Mouse (Mus musculus) adrenal gland (tissue): Measurements from ENCODE around the gene Stk40.
"Not testable (repeated sequence)": the region's sequence is repeated elsewhere in the genome, so short reads cannot be mapped to it uniquely, and the experiment has no call there.

Experiments used
- intact Hi-C: fragments of 180-260 bp; cut with DNase I; formaldehyde crosslinking; loops from one replicate; pipeline ENCODE4 v1.15.1; 2025
- long read RNA-seq, 2 experiments: library from polyadenylated mRNA; unstranded; transcript quantifications; one replicate each; pipeline ENCODE4 v2.0.0; 2020; ENCODE audit warnings: borderline replicate concordance in 1 of 2; ENCODE audit not compliant: insufficient replicate concordance in 1 of 2

The Stk40 gene
- long read RNA-seq, experiment 1, partial matches to known transcripts: 3 of 5 reads
- long read RNA-seq, experiment 1, other reads (novel, unspliced or antisense): 0 of 5 reads
- long read RNA-seq, experiment 2, partial matches to known transcripts: 1 of 11 reads
- long read RNA-seq, experiment 2, other reads (novel, unspliced or antisense): 7 of 11 reads

DNA sequence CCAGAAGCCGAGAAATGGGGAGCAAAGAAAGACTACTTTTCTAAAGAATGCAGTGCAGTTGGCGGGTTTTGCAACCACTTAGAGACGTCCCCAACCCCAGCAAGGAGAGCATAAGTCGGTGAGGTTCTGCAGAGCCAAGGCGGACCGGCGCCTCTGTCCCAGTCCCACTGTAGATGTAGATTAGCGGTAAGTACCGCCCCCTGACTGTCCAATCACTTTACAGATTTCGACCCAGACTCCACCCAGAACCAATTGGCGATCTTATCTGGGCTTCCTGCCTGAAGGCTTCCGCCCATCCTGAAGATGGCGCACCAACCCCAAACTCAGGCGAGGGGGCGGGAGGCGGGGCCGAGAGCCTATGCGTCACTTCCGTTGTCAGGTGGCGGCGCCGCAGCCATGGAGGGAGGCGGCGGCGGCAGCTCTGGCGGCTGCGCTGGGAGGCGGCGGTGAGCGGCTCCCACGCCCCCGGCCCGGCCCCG, at the start of gene Stk40:
TSS of gene Stk40 (plus strand) at position 368 of the 479 bp plus-strand sequence.
- intact Hi-C loops: no loop called here

DNA sequence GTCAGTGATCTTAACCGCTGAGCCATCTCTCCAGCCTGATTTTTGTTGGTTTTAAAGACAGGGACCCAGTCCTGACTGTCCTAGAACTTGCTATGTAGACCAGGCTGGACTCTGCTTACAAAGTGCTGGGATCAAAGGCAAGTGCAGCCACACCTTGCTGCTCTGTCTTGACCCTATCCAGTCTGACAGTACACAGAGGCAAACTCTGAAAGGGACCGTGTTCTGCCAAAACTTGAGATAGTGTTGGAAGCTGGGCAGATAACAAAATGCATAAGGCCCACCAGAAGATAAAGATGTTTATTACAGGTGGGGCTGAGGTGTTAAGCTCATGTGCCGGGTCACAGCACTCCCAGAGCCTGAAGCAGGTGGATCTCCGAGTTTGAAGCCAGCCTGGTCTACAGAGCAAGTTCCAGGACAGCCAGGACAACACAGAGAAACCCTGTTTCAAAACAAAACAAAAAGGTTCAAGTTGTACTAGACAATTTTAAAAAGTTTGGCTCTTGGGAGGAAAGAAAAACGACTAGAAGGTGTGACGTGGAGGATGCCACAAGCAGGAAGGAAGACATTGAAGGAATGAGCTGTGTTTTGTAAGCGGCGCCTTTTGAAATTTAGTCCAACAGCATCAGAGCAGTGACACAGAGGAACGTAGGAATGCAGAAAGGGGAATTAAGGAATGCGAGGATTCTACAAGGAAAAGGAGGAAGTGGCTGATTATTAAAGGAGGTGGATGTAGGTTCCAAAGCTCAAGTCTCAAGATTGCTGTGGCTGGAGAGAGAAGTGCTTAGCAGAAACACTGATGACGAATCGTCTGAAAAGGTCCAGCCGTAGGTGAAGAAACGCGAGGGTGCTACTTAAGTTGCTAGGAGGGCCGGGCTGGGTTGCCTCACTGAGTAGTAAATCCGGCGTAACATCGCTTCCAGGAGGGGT, 46.3 kb upstream of the Stk40 start:
- intact Hi-C loops: no loop called here

DNA sequence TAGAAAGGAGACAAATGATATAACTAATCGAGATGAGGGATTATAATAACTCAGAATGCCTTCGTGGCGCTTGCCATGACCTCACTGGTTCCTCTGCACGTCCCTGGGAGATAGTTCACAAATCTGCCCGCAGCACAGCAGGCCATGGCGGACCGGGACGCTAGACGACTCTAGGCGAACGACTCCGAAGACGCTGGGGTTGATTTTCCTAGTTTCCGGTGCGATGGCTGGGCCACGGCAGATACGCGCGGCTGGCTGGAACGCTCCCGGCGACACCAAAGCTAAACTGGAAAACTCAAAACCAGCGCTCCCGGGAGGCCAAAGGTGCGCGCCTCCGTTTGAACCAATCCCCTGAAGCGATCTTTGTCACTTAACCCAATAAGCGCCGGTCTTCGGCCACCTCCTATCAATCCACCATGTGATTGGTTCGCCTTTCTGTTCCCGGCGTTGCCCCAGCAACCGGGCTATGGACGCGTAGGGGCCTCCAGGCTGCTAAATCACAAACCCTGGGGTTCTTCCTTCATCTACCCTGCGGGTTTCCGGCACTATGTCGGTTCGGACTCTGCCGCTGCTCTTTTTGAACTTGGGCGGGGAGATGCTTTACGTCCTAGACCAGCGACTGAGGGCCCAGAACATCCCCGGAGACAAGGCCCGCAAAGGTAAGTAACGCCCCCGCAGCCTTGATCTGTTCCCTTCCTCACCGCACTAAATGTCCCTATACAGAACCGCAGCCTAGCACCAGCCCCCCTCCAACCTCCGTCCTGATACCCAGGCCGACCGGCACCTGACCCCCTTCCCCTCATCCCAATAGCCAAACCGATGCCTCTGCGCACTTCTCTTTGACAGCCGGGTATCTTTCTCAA, 45.4 kb upstream of the Stk40 start, which contains the start of gene Oscp1:
TSS of gene Oscp1 (plus strand) at position 432 of the 863 bp plus-strand sequence.
- intact Hi-C loops: no loop called here

DNA sequence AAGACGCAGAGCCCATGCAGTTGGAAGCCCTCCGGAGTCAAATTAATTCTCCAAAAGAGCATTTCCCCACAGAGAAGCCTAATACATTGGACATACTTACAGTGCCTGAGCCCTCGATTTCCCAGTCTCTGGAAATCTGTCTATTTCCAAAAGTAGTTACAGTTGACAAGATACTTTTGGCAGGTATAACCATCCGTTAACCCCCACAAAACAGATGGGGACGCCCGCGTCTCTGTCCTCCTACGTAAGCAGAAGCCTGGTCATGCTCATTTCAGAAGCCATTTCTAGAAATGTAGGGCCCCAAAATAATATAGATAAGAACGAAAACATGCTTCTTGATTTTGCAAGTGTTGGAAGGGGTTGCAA, 44.8 kb upstream of the Stk40 start:
- intact Hi-C loops: no loop called here

DNA sequence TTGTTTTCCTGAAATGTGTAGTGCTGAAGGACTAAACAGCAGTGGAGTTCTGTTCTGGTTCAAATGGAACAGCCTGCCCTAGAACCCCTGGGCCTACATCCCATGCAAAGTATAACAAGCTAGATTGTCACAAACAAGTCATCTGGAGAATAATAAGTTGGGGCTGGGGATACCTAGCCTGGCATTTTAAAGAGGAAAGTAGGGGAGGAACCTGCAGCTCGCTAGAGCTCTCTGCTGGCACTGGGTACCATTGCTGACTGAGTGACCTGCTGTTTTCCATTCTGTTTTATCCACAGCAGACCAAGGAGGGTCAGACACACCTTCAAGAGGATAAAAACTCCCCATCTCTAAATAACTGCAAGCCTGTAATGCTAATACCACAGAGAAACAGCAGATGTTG, 40.9 kb upstream of the Stk40 start:
- intact Hi-C loops: no loop called here

DNA sequence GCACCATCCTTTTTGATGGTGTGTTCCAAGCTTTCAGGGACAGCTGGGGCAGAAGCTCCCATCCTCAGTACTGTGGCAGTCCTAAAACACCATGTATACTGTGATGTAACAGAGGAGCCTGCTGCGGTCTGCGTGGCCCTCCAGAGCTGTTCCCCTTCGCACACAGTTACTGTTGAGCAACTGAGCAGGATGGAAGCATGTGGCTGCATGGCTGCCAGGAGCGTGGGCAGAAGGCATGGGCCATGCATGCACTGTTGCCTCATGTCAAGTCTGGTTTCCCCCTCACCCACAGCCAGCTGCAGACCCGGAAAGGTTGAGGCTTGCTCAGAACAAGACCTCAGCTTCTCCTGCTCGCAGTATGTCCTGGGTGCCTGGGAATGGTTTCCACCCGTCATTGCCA, 38.5 kb upstream of the Stk40 start:
- intact Hi-C loops: no loop called here

DNA sequence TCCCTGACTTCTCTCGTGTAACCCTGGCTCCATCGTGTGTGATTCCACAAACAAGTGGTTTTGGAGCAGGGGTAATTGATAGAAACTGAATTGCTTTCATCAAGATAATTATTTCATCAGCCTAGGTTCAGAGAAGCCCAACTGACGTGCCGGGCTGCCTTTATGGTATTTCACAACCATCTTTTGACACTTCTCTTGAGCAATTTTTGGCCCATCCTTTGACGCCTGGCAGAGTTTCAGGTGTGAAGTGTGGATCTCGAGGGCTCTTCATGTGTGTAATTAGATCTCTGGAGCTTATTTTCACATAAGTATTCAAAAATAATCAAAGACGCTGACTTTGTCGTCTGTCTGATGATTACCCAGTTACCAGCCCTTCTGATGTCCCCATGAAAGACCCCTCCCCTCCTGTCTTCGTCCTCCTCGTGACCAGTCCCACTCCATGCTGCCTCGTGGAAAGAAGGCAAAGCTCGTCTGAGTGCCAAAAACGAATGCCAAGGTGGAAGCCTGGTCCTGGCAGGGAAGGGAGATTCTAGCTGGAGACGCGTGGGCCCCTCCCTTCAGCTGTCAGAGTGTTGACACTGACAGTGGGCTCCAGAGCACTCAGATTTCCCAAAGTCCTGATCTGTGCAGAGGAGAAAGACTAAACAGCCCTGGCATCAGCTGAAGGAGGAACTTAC, 36.2 kb upstream of the Stk40 start:
- intact Hi-C loops: no loop called here

DNA sequence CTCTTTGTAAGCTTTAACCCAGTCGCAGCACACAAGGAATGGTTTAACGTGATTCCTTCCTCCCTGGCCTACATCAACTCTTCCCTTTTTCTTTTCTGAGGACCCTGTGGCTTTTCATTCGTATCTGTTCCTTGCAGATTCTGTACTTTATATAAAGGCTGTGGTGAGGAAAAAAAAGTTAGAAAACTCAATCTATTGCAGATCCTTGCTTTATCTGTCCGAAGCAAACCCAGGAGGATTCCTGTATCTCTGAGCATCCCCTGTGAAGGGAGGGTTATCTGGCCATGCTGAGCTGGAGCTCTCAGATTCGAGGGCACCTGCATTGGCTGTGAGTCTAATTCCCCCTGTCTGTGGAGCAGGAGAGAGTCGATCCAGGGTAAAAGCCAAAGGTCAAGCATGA, 34.9 kb upstream of the Stk40 start:
- intact Hi-C loops: no loop called here

DNA sequence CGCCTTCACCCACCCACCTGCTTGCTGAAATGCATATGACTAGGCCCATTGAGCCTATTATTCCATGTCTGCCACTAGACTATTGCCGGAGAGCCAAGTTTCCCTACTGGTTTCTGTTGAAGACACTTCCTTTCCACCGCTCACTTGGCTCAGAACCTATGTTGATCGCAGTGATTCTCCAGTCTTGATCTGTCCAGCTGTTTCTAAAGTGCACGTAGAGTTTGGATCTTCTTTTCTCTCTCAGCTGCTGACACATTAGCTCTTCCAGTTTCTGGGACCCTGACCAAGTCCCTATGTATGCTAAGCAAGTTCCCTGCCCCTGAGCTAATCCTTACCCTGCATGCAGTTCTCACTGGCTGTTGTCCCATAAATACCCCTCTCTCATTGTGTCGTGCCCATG, 25.9 kb upstream of the Stk40 start:
- intact Hi-C loops: no loop called here

DNA sequence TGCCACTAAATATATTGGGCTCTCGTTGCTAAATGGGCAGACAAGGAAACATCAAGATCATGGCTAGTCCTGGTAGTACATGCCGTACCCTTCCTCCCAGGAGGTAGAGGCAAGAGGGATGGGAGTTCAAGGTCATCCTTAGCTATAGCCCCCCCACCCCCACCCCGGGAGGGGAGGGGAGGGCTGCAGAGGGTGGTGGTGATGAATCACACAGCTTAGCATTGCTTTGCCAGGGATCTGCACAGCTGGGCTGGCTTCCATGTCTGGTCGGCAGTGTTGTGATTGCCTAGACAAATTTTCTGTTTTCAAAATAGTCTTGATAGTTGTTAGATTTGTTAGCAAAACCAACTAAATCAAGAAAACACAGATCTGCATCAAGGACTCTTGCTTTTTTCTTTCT, 24.5 kb upstream of the Stk40 start:
- intact Hi-C loops: no loop called here

DNA sequence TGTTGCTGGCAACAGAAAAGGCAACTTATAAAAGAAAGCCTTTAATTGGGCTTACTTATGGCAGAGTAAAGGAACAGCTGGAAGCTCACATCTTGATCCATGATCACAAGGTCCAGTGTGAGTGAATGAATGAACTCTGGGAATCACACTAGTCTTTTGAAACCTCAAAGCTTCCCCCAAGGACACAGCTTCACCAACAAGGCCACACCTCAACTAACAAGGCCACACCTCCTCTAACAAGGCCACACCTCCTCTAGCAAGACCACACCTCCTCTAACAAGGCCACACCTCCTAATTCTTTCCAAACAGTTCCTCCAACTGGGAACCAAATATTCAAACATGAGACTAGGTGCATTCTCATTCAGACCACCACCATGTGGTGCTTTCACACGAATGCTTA, 22.2 kb upstream of the Stk40 start:
- intact Hi-C loops: no loop called here

DNA sequence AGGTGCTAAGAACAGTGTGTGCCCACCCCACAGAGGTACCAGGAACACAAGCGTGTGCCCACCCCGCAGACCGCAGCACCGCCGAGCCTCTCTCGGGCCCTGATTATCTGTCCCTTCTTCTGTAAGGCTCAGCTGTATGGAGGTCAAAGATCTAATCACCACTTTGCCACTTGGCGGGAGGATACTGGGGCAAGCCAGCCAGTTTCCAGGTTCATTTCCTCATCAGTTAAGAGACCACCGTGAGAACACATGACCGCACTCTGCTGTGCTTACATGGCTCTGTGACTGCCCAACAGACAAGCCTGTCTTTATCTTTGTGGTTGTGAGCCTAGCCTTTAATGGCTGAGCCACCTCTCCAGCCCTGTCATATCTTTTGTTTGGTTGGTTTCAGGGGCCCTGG, 20.7 kb upstream of the Stk40 start:
- intact Hi-C loops: no loop called here

DNA sequence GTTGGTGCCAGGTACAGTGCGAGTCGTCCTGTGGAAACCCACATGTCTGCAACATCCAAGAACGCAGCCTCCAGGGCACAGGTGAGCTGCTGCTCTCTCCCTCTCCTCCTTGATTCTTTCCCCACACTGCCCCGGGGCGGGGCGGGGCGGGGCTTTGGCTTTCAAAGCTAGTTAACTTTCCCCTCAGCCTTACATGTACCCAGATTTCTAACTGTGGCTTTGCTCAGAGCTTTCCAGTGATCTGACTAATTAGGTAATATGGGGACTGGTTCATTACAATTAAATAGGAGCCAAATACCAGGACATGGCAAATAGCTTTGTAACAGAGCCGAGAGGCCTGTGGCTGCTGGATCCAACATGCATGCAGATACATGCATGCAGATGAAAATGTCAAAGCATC, 19.4 kb upstream of the Stk40 start:
- intact Hi-C loops: no loop called here

DNA sequence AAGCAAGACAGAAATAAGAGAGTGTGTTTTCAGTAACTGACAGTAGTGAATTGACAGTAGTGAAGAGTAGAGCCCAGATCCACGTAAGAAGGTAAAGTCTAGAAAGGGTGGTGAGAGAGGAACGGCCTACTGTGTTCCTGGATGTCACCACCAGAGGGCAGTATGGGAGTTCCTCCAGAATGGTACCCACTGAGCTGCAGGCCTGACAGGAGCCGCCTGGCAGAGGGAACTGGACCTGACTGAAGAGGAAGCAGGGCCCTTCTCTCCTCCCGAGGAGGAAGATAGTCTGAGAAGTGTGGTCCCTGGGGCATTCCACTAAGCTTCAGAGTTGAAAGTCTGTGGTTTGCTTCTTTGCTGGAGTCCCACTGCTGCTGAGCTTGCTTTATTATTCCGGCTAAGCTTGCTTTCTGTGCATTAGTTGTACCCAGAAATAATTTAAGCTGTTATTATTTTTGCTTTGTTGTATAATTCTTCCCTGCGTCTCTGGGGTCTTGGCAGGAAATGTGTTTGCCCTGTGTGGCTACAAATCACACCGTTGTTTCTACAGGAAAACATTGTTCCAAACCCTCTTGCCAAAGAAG, 17.7 kb upstream of the Stk40 start:
- intact Hi-C loops: loop anchor here (2.0 to 5.0 kb wide), 3 partner anchors 29 to 176 kb away; partner anchors contain the start of gene Trappc3

DNA sequence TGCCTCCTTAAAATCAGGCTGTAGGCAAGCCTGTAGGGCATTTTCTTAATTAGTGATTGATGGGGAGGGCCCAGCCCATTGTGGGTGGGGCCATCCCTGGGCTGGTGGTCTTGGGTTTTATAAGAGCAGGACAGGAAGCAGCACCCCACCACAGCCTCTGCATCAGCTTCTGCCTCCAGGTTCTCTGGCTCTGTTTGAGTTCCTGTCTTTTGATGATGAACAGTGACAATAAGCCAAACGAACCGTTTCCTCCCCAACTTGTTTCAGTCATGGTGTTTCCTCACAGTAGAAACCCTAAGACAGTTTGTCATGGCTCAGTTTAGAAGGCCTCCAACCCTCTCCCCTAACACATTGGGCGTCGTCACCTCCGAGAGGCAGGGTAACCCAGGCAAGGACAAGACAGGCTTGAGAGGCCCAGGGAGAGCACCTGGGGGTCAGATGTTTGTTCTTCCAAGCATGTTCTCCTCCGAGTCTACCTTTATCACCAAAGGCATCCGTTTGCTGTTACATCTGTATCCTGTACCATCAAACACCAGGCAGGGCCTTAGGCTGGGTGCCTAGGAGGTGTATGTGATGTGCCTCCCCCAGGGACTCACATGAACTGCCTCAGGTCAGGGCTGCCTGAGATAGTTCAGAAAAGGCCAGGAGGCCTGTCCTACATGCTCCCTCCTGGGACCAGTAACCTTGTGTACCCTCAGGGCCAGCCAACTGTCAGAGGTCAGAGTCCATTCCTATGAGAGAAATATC, 13.5 kb upstream of the Stk40 start:
- intact Hi-C loops: no loop called here

DNA sequence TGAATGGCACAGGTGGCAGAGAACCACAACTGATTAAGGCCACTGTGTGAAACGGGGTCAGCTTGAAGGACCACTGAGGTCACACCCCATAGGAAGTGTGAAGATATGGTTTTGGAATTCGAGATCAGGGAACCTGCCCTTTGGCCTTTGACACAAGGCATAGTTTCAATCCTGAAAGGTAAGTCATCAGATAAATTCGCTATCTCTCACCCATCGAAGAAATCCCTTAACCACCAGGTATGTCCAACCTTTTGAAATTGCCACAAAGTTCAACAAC, 13.0 kb upstream of the Stk40 start:
- intact Hi-C loops: no loop called here

DNA sequence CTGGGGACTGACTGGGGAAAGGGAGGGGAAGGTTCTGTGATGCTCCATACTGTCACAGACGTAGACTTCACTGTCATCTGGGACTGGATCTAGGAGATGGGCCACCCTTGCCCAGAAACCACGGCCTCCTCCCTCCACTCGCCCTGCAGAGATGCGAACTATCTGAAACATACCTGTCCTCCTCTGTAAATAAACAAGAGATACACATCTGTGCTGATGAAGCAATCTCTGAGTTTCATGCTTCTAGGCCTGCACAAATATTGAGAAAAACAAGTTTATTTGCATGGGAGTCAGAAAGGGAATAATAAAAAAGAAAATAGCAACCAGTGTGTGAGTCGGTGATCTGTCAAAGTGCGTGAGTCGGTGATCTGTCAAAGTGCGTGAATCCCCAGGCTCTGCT, 11.9 kb upstream of the Stk40 start:
- intact Hi-C loops: loop anchor here (2.0 kb wide), 1 partner anchor 19 kb away; no protein-coding TSS in a partner anchor

DNA sequence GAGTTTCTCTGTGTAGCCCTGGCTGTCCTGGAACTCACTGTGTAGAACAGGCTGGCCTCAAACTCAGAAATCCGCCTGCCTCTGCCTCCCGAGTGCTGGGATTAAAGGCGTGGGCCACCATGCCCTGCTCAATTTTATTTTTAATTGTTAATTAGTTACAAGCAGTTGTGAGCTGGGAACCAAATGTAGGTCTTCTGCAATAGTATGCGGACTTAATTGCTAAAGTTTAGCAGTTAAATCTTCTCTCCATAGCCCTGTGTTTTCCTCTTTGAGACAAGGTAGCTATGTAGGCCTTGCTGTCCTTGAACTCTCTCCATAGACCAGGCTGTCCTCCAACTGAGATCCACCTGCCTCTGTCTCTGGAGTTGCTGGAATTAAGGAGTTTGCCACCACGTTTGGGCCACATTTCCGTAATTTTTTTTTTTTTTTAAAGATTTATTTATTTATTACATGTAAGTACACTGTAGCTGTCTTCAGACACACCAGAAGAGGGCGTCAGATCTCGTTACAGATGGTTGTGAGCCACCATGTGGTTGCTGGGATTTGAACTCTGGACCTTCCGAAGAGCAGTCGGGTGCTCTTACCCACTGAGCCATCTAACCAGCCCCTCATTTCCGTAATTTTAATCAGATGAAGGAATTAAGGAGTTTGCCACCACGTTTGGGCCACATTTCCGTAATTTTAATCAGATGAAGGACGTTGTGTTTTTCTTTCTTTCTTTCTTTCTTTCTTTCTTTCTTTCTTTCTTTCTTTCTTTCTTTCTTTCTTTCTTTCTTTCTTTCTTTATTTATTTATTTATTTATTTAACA, 7.9 kb upstream of the Stk40 start:
- intact Hi-C loops: not testable (repeated sequence)

DNA sequence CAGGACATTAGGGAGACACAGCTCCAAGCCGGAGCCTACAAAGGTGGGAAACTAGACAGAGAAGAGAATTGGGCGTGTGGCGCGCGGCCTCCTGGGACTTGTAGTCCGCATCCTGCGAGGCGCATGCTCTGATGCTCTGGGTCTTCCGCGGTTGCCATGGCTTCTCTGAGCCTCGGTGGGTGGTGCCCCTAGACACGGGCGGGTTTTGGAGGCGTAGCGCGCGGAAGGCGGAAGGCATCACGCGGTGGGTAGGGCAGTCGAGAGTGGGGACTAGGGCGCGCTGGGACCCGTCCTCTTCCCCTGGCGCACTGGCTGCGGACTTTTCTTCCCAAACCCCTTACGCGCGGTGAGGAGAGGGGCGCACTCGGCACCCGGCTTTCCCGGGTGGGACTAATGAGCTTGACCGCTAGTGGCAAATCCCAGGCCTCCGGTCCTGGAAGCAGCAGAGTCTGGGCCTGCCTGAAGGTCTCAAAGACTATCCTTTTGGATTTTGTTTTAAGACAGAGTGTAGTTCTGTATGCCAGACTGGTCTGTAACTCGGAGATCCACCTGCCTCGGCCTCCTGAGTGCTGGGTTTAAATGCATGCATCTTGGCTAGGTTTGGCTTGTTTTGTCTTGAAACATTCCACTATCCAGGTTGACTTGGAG, 7.2 kb upstream of the Stk40 start, which contains the start of gene Lsm10:
TSS of gene Lsm10 (plus strand) at position 160 of the 648 bp plus-strand sequence.
- intact Hi-C loops: no loop called here
